Mouse (Mus musculus) granulocyte monocyte progenitor cell, adult 5-6 weeks (primary cell): ENCODE measurements around the gene Samd5. TPM values are rescaled to one million over a fixed set of nuclear protein-coding genes. Genes with fewer than 3 reads are reported as not detected.

Experiments
- ATAC-seq: replicated peaks from 2 replicates; pipeline ENCODE4 v1.8.0; 2016; ENCODE audit warnings: mild to moderate bottlenecking, moderate TSS enrichment, inconsistent platforms; ENCODE audit not compliant: poor library complexity, severe bottlenecking
- total RNA-seq, 2 experiments: library from RNA; stranded (forward) in 1 of 2; stranded (reverse) in 1 of 2; fragments of 200-712, 200-1000 nt in 1 of 2; fragments of >200 nt in 1 of 2; fragmentation: Nextera tagmentation in 1 of 2; gene quantifications; 2 replicates each; pipeline ENCODE4 v1.2.3; 2014 to 2017

The Samd5 gene
- total RNA-seq (2014; fragmentation: Nextera tagmentation) (not detected in 2 replicates), total RNA-seq (2017) (not detected in 2 replicates)

GRCm38 (mm10) chr10:9674561-9675521 is at the start of gene Samd5:
Gene Samd5, minus strand, starts transcription at chr10:9675208.
- peak; percentile 67 for ATAC-seq

GRCm38 (mm10) chr10:9722519-9723303 is 47.7 kb upstream of the Samd5 start:
- ATAC-seq = no peak

GRCm38 (mm10) chr10:9720027-9720426 is 45.0 kb upstream of the Samd5 start:
- ATAC-seq = no peak

- no peak for ATAC-seq
These were observed 43.1 kb upstream of the Samd5 start for GRCm38 (mm10) chr10:9718086-9718485.

GRCm38 (mm10) chr10:9704956-9705355 is 29.9 kb upstream of the Samd5 start:
- no peak for ATAC-seq

- ATAC-seq = no peak
These were observed 24.2 kb upstream of the Samd5 start for GRCm38 (mm10) chr10:9699071-9699761.

- no peak for ATAC-seq
These were observed 23.1 kb upstream of the Samd5 start for GRCm38 (mm10) chr10:9698141-9698540.

- ATAC-seq = no peak
These were observed 21.6 kb upstream of the Samd5 start for GRCm38 (mm10) chr10:9696543-9697141.

- no peak for ATAC-seq
These were observed 19.1 kb upstream of the Samd5 start for GRCm38 (mm10) chr10:9693990-9694699.

- no peak for ATAC-seq
These were observed 5.9 kb upstream of the Samd5 start for GRCm38 (mm10) chr10:9680928-9681327.

- ATAC-seq = no peak
These were observed 4.9 kb upstream of the Samd5 start for GRCm38 (mm10) chr10:9679911-9680310.

- ATAC-seq = no peak
These were observed 3.1 kb upstream of the Samd5 start for GRCm38 (mm10) chr10:9678071-9678470.

- peak; percentile 75 for ATAC-seq
These were observed 1.9 kb upstream of the Samd5 start for GRCm38 (mm10) chr10:9676886-9677285.

GRCm38 (mm10) chr10:9676418-9676786 is 1.4 kb upstream of the Samd5 start:
- ATAC-seq = no peak

- peak; percentile 3 for ATAC-seq
These were observed 776 bp upstream of the Samd5 start for GRCm38 (mm10) chr10:9675550-9676417.

- no peak for ATAC-seq
These were observed 1.7 kb downstream of the Samd5 start for GRCm38 (mm10) chr10:9673276-9673675.

- ATAC-seq = no peak
These were observed 2.3 kb downstream of the Samd5 start for GRCm38 (mm10) chr10:9672751-9673150.

- no peak for ATAC-seq
These were observed 4.7 kb downstream of the Samd5 start for GRCm38 (mm10) chr10:9670351-9670750.

- no peak for ATAC-seq
These were observed 6.2 kb downstream of the Samd5 start for GRCm38 (mm10) chr10:9668791-9669190.
